Mouse (Mus musculus) bone marrow, adult 2 months (tissue): ENCODE results near the gene I0C0044D17Rik. TPM values are rescaled to one million over a fixed set of nuclear protein-coding genes. Genes with fewer than 3 reads are reported as not detected.
"Not testable (repeated sequence)": the region's sequence is repeated elsewhere in the genome, so short reads cannot be mapped to it uniquely, and the experiment has no call there.

Experiments used
- H3K27ac ChIP-seq: fragments of 200-500 bp; 2 replicates; pipeline ENCODE4 v1.5.1; 2012; ENCODE audit warnings: low read depth, mild to moderate bottlenecking, control low read depth, inconsistent platforms, low read length; ENCODE audit not compliant: control insufficient read depth, poor library complexity, insufficient read depth
- H3K4me1 ChIP-seq: fragments of 200-500 bp; 2 replicates; pipeline ENCODE4 v1.6.1; 2011; ENCODE audit warnings: low read length; ENCODE audit not compliant: control insufficient read depth, insufficient read depth
- H3K4me3 ChIP-seq: fragments of 200-500 bp; replicated peaks from 2 replicates; pipeline ENCODE3; 2011; ENCODE audit warnings: mild to moderate bottlenecking, low read depth, low read length, control low read depth; ENCODE audit not compliant: control insufficient read depth
- CTCF ChIP-seq: fragments of 200-500 bp; IDR thresholded peaks from 2 replicates; pipeline ENCODE4 v1.5.1; 2011; ENCODE audit warnings: low read length, control low read depth; ENCODE audit not compliant: control insufficient read depth, insufficient read depth
- POLR2A ChIP-seq: fragments of 200-500 bp; IDR thresholded peaks from 2 replicates; pipeline ENCODE4 v1.6.1; 2011; ENCODE audit warnings: low read depth, mild to moderate bottlenecking, control low read depth, low read length, borderline replicate concordance; ENCODE audit not compliant: control insufficient read depth
- WGBS: fragments of 180-500 bp; shearing (Covaris S2); methylation state at CpG from one replicate; pipeline ENCODE4 v1.1.7; 2018; 5-methylcytosine and 5-hydroxymethylcytosine counted together
- polyA plus RNA-seq: library from polyadenylated mRNA; stranded (reverse); fragments of >200 nt; gene quantifications from 2 replicates; pipeline ENCODE4 v1.2.4, GENCODE M21; 2011; ENCODE audit warnings: low replicate concordance; ENCODE audit not compliant: missing spikeins, insufficient read depth, insufficient read length

The I0C0044D17Rik gene
- polyA plus RNA-seq, 1 experiment: not detected

- H3K4me1 ChIP-seq: no peaks in the 10 kb centered on the region
- no peak overlapping the region for H3K27ac ChIP-seq
- 68% methylated on average over 6 of the region's 6 CpGs for WGBS
- H3K4me3 ChIP-seq: no peak overlapping the region
- TF ChIP-seq CTCF: no peak
- no peak for TF ChIP-seq POLR2A
Measured at GRCm38 (mm10) chr4:98847120-98847885, 23.7 kb upstream of the I0C0044D17Rik start.

DNA sequence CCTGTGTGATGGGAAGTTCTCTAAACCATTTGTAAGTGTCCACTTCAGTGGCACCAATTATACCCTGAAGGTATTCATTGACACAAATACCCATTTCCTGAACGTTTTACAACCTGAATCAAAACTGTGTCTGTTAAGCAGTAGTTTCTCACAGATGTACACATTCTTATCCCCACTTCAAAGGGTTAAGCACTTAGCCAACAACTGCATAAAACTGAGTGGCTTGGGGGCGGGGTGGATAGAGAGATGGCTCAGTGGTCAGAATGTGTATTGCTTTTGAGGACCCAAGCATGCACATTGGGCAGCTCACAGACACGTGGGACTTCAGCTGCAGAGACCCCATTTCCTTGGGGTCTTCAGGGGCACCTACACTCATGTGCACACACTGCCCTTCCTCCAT, 22.8 kb upstream of the I0C0044D17Rik start:
- TF ChIP-seq POLR2A (no peak), CTCF (no peak)
- no peak overlapping the region for H3K27ac ChIP-seq
- WGBS: 58% methylated on average over 3 of the region's 3 CpGs
- no peaks in the 10 kb centered on the region for H3K4me1 ChIP-seq
- H3K4me3 ChIP-seq: no peak overlapping the region

DNA sequence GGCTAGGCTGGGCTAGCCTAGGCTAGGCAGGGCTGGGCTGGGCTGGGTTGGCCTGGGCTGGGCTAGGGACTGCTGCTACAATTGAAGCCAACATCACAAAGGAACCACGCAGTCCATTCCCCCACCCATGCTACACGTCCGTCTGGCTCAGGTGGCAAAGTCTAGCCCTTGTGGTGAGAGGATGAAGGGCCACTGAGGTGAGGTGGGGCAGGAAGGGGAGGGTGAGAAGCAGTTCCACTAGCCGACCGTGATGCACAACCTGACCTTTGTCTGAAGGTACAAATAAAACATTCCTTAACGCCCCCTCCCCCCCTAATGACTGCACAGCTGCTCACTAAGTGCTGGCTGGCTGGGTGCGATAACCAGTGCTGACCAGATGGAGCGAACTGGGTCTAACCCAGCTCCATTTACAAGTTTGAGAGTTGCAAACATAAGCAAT, 22.1 kb upstream of the I0C0044D17Rik start:
- Histone ChIP-seq H3K4me1 (no peaks in the 10 kb centered on the region), H3K4me3 (no peak overlapping the region), H3K27ac (no peak overlapping the region)
- WGBS: 84% methylated on average over 8 of the region's 8 CpGs
- TF ChIP-seq POLR2A (no peak), CTCF (no peak)

- Histone ChIP-seq H3K4me3 (no peak overlapping the region), H3K4me1 (no peaks in the 10 kb centered on the region), H3K27ac (no peak overlapping the region)
- 68% methylated on average over 4 of the region's 4 CpGs for WGBS
- TF ChIP-seq POLR2A: no peak
- no peak for TF ChIP-seq CTCF
Measured at GRCm38 (mm10) chr4:98845201-98845600, 21.6 kb upstream of the I0C0044D17Rik start.

DNA sequence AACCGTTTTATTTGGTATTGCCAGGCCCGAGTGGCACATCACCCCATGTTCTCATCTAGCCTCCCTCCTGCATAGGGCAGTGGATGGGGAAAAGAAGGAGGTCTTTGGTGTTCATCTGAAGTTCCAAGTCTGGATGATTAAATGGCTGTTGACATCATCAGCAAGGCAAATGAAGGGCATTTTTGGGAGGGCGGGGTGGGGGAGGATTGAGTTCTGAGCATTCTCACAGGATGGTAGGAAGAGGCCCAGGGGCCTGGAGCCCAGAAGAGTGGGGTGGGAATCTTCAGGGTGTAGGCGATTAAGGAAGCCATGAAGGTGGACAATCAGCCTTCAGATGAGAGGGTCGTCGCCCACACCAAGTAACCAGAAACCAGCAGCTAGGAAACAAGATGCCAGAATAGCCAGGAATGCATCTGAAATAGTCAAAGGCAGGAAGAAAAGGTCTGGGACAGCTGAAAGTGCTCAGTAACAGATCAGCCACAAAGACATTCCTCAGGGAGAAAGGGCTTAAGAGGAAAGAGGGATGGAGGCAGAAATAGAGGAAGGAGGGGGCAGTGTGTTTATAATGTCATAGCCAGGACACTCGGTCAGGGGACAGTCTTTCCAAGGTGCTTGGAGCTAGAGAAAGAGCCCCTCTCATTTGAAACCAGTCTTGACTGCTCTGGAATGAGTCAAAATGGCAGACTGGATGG, 20.4 kb upstream of the I0C0044D17Rik start:
- no peak overlapping the region for H3K27ac ChIP-seq
- no peaks in the 10 kb centered on the region for H3K4me1 ChIP-seq
- no peak for TF ChIP-seq CTCF
- TF ChIP-seq POLR2A: no peak
- H3K4me3 ChIP-seq: no peak overlapping the region
- 82% methylated on average over 7 of the region's 7 CpGs for WGBS

GRCm38 (mm10) chr4:98841251-98841650, 17.6 kb upstream of the I0C0044D17Rik start:
- H3K27ac ChIP-seq, H3K4me3 ChIP-seq, H3K4me1 ChIP-seq: not testable (repeated sequence)
- 84% methylated on average over 6 of the region's 6 CpGs for WGBS

GRCm38 (mm10) chr4:98840526-98840925, 16.9 kb upstream of the I0C0044D17Rik start:
- TF ChIP-seq POLR2A: no peak
- TF ChIP-seq CTCF: no peak
- WGBS: 73% methylated on average over 6 of the region's 6 CpGs
- Histone ChIP-seq H3K27ac (no peak overlapping the region), H3K4me3 (no peak overlapping the region), H3K4me1 (no peaks in the 10 kb centered on the region)

DNA sequence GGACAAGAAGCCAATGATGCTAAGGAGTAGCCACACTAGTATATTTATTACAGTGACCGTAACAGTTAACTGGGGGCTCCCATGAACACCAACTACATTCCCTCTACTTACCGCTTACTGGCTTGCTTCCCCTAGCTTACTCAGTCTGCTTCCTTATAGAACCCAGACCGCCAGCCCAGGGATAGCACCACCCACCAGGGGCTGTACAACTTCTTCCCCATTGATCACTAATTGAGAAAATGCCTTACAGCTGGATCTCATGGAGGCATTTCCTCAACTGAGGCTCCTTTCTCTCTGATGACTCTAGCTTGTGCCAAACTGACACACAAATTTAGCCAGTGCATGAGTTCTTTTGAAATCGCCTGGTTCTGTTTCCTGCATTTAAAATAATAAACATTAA, 15.3 kb upstream of the I0C0044D17Rik start:
- 87% methylated on average over 4 of the region's 4 CpGs for WGBS
- Histone ChIP-seq H3K27ac (no peak overlapping the region), H3K4me3 (no peak overlapping the region), H3K4me1 (no peaks in the 10 kb centered on the region)
- TF ChIP-seq CTCF: no peak
- no peak for TF ChIP-seq POLR2A
